Mouse (Mus musculus): ENCODE data around the gene Lck. TPM values are rescaled to one million over a fixed set of nuclear protein-coding genes. Genes with fewer than 3 reads are reported as not detected.

Gene Lck
- polyA plus RNA-seq (2012; rRNA removed) = 2.3 and 12.7 TPM in 2 replicates

DNA sequence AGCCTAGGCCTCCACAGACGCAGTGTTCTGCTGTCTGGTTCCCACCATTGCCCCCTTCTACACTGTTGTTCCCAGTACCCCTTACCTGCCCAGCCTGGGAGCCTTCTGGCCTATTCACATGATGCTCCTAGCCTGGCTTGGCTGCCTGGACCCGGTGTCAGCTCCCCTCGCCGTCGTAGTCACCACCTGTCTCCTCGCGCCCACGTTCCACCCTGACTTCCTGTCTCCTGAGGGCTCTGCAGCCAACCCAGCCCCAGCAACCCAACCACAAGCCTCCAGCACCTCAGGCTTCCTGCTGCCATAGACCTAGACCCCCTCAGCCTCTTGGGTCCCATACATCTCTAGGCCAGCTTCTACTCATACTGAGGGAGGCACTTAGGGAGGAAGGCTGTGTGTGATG, at the start of gene Lck:
TSS of gene Lck (minus strand) at position 212 of the 400 bp plus-strand sequence.
- Histone ChIP-seq H3K4me1 (ENCODE audit: control insufficient read depth, insufficient read depth, low read length) (no peaks in the 10 kb centered on the region), H3K27ac (ENCODE audit: insufficient read depth, low read depth, low read length) (peak within 1 kb of the TSS; percentile 79), H3K36me3 (ENCODE audit: control insufficient read depth, insufficient read depth, low read length) (no peaks in the 10 kb centered on the region), H3K27me3 (replicated peaks; ENCODE audit: control insufficient read depth, insufficient read depth, low read length) (no peaks in the 10 kb centered on the region), H3K4me3 (ENCODE audit: insufficient read depth, low read depth, low read length) (no peak within 1 kb of the TSS)
- TF ChIP-seq POLR2A (IDR thresholded peaks at IDR 0.05; ENCODE audit: low read depth, low read length) (no peak), CTCF (conservative IDR thresholded peaks at IDR 0.05; ENCODE audit: insufficient read depth, insufficient read length, low read depth, low read length) (no peak)
- no peak for DNase-seq
- 80% methylated on average over 8 of the region's 8 CpGs for WGBS

DNA sequence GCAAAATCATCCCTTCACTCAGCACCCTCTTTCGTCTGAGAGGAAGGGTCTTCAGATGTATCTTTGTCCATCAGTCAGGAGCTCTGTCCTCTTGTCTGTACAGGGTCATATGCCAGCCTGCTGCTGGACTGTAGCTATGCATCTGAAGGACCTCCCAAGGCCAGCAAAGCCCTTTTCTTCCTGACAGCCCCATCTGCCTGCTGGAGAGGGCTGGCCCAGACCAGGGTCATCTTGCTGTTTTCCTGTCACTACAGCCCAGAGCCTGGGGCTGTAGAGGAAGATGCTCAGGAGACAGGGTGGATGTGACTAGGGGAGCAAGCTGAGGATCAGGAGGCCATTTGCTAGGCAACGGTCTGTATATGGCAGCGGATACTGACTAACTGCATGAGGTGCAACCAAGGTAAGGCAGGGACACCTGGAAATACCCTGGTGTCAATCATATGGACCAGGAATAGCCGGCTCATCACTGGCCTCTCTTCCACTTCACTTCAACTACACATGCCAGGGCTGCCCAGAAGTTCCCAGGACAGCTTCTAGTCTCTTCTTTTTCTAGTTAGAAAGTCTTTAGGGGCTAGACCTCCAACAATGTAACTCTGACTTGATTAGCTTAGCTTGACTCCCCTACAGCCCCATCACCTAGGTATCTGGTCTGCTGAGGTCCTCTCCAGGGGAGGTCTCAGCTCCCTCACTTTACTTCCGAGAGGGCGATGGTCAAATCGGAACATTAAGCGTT, 49.5 kb upstream of the Lck start:
- Histone ChIP-seq H3K27me3 (replicated peaks; ENCODE audit: control insufficient read depth, insufficient read depth, low read length) (no peaks in the 10 kb centered on the region), H3K4me3 (ENCODE audit: insufficient read depth, low read depth, low read length) (peak overlapping the region; percentile 84), H3K27ac (ENCODE audit: insufficient read depth, low read depth, low read length) (peak overlapping the region; percentile 20; the same call in 1 of the 2 replicates), H3K36me3 (ENCODE audit: control insufficient read depth, insufficient read depth, low read length) (no peaks in the 10 kb centered on the region), H3K4me1 (ENCODE audit: control insufficient read depth, insufficient read depth, low read length) (peaks cover 19% of the 10 kb centered on the region)
- 15% methylated on average over 8 of the region's 8 CpGs for WGBS
- TF ChIP-seq CTCF (conservative IDR thresholded peaks at IDR 0.05; ENCODE audit: insufficient read depth, insufficient read length, low read depth, low read length) = no peak
- TF ChIP-seq POLR2A (IDR thresholded peaks at IDR 0.05; ENCODE audit: low read depth, low read length) = no peak
- no peak for DNase-seq

DNA sequence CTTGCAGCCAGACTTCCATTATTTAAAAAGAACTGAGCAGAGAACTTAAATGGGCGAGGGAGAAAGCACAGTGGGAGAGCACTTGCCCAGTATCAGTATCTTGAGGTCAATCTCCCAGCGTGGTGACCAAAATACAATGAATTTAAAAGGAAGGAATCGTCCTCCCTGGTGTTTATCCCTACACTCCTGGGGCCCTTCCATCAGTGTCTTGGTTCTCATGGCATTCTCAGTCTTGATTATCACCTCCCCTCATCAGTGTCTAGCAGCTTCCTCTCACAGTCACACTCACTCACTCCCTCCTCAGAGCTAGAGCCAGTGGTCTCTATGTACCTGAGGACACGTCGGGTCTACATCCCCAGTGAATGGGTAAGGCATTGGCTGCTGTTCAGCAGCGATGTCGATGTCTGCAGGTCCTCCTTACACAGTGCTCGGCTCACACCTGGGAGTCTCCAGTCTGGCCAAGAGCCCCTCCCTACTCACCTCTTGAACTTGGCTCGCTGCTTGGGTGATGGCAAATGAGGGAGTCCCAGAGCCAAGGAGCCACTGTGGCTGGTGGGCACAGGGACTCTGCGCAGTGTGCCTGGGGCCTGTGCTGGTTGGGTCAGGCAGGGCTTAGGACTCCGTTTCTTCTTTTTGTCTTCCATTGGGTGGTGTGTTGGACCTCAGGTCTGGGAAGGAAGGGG, 48.8 kb upstream of the Lck start:
- no peak for TF ChIP-seq POLR2A (IDR thresholded peaks at IDR 0.05; ENCODE audit: low read depth, low read length)
- TF ChIP-seq CTCF (conservative IDR thresholded peaks at IDR 0.05; ENCODE audit: insufficient read depth, insufficient read length, low read depth, low read length) = no peak
- Histone ChIP-seq H3K36me3 (ENCODE audit: control insufficient read depth, insufficient read depth, low read length) (no peaks in the 10 kb centered on the region), H3K4me3 (ENCODE audit: insufficient read depth, low read depth, low read length) (0 out of 2 replicates have a peak overlapping the region, but pooled peaks have one; percentile 84), H3K27me3 (replicated peaks; ENCODE audit: control insufficient read depth, insufficient read depth, low read length) (no peaks in the 10 kb centered on the region), H3K27ac (ENCODE audit: insufficient read depth, low read depth, low read length) (peak overlapping the region; percentile 62), H3K4me1 (ENCODE audit: control insufficient read depth, insufficient read depth, low read length) (peaks cover 19% of the 10 kb centered on the region)
- no peak for DNase-seq
- 79% methylated on average over 11 of the region's 11 CpGs for WGBS

DNA sequence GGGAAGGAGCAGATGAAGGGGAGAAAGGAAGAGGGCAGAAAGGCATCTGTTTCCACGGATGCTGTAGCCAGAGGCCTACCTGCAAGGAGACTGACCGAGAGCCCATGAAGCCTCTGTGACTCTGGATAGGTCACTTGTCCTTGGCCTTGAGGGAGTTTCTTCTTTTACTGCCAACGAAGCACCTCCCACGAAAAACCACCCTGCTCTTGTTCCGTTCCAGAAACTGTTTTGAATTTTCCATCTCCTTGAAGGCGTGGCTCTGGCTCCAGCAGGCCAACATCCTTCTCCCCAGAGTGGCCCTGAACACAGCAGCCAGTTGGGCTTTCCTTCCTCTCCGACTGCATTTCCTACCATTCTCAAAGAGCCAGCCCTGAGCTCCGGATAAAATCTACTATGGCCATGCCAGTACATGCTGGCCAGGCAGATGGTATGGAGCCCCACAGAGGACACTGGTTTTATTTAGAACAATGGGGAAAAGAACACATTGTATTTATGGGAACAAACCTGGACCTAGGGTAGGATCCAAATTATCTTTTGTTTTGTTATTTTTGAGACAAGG, 47.9 kb upstream of the Lck start:
- peak; percentile 7 for TF ChIP-seq POLR2A (IDR thresholded peaks at IDR 0.05; ENCODE audit: low read depth, low read length)
- no peak for TF ChIP-seq CTCF (conservative IDR thresholded peaks at IDR 0.05; ENCODE audit: insufficient read depth, insufficient read length, low read depth, low read length)
- Histone ChIP-seq H3K27me3 (replicated peaks; ENCODE audit: control insufficient read depth, insufficient read depth, low read length) (no peaks in the 10 kb centered on the region), H3K4me1 (ENCODE audit: control insufficient read depth, insufficient read depth, low read length) (peaks cover 19% of the 10 kb centered on the region), H3K36me3 (ENCODE audit: control insufficient read depth, insufficient read depth, low read length) (no peaks in the 10 kb centered on the region), H3K4me3 (ENCODE audit: insufficient read depth, low read depth, low read length) (peak overlapping the region; percentile 57), H3K27ac (ENCODE audit: insufficient read depth, low read depth, low read length) (peak overlapping the region; percentile 95)
- DNase-seq = peak; percentile 79
- 45% methylated on average over 8 of the region's 8 CpGs for WGBS

DNA sequence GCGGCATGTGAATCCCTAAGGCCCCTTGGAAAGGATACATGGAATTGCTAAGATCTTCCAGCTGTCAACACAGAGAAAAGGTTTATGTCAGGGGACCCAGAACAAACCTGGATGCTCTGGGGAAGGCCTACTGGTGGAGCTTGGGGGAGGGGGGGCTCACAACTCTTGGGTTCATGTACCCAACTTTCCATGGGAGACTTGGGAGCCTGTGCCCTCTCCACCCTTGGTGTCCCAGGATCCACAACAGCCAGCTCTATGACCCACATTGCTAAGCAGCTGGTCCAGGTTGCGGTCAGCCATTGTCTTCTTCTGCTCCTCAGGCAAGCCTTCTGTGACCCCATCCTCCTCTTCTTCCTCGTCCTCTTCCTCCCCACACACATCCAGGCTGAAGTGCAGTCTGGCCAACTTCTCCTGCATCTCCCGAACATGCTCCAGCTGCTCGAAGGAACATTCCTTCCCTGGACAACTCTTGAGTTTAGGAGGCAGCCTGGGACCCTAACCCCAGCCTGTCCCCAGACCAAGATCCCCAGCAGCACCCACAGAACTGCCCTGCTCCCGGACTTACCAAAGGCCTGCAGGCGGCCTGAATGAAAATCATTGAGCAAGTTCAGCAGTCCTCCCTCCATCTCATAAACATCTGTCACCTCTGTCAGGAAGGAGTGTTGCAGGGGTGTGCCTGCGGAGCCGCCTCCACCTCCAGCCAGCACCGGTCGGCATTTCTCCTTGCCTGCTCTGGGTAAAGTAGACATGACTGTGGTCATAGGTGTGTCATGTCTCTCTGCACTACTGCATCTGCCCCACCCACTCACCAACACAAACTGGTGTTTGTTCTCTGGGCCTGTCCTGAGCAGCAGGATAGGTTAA, 47.2 kb upstream of the Lck start:
- no peaks in the 10 kb centered on the region for H3K36me3 ChIP-seq (ENCODE audit: control insufficient read depth, insufficient read depth, low read length)
- H3K4me1 ChIP-seq (ENCODE audit: control insufficient read depth, insufficient read depth, low read length) = peaks cover 19% of the 10 kb centered on the region
- 66% methylated on average over 11 of the region's 11 CpGs for WGBS
- TF ChIP-seq POLR2A (IDR thresholded peaks at IDR 0.05; ENCODE audit: low read depth, low read length) (no peak), CTCF (conservative IDR thresholded peaks at IDR 0.05; ENCODE audit: insufficient read depth, insufficient read length, low read depth, low read length) (no peak)
- H3K27ac ChIP-seq (ENCODE audit: insufficient read depth, low read depth, low read length) = peak overlapping the region; percentile 95
- H3K27me3 ChIP-seq (replicated peaks; ENCODE audit: control insufficient read depth, insufficient read depth, low read length) = no peaks in the 10 kb centered on the region
- DNase-seq = no peak
- H3K4me3 ChIP-seq (ENCODE audit: insufficient read depth, low read depth, low read length) = peak overlapping the region; percentile 57

DNA sequence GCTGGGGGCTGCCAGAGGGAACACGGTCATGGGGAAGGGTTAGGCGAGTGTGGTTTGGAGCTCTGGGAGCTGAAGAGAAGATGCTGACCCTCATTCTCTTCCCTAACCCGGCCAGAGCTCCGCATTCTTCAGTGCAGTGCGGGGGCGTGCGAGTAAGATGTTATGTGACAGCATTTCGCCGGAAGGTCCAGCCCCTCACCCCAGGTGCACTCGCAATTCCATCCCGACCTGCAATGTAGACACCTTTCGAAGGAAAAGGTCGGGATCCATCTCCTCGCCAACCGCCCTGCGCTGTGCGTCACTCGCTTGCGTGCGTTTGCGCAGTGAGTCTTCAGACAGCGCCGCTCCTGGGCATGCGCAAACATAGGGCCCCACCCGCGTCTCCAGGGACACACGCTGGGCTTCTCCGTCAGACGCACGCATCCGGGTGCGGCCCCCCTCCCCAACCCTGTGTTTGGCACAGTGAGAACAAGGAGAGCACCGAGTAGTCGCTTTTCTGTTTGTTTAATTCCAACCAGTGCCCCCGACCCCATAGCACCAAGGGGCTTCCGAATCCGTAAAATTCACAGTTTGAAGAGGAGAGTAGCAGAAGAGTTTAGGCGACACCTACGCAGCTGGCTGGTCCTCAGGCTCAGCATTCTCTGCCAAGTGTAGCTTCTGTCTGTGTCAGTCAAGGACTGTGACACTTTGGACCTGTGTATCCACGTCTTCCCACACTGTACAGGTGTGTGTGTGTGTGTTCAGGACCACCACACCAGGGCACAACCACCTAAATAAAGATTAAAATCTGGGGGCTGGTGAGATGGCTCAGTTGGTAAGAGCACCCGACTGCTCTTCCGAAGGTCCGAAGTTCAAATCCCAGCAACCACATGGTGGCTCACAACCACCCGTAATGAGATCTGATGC, 45.6 kb upstream of the Lck start, which contains the start of gene Iqcc:
TSS of gene Iqcc (minus strand) at position 314 of the 906 bp plus-strand sequence.
- 4% methylated on average over 44 of the region's 44 CpGs for WGBS
- peak within 1 kb of the TSS; percentile 82 for H3K4me3 ChIP-seq (ENCODE audit: insufficient read depth, low read depth, low read length)
- H3K27ac ChIP-seq (ENCODE audit: insufficient read depth, low read depth, low read length) = peak within 1 kb of the TSS; percentile 78
- H3K27me3 ChIP-seq (replicated peaks; ENCODE audit: control insufficient read depth, insufficient read depth, low read length) = no peaks in the 10 kb centered on the region
- no peak for TF ChIP-seq CTCF (conservative IDR thresholded peaks at IDR 0.05; ENCODE audit: insufficient read depth, insufficient read length, low read depth, low read length)
- TF ChIP-seq POLR2A (IDR thresholded peaks at IDR 0.05; ENCODE audit: low read depth, low read length) = peak; percentile 99
- no peaks in the 10 kb centered on the region for H3K36me3 ChIP-seq (ENCODE audit: control insufficient read depth, insufficient read depth, low read length)
- peaks cover 14% of the 10 kb centered on the region for H3K4me1 ChIP-seq (ENCODE audit: control insufficient read depth, insufficient read depth, low read length)
- peak; percentile 98 for DNase-seq
